Mouse (Mus musculus): ENCODE measurements around the gene Dusp21. TPM values are rescaled to one million over a fixed set of nuclear protein-coding genes. Genes with fewer than 3 reads are reported as not detected.

The Dusp21 gene
- polyA plus RNA-seq, 1 experiment from 2014 or later: not detected

Other genes starting within 250 kb of the Dusp21 start
- gene Kdm6a, start 16.7 kb downstream of the Dusp21 start, polyA plus RNA-seq (2014; fragmentation: Nextera tagmentation; extraction: Ambion mirVana): 18.8 and 28.3 TPM in 2 replicates